Mouse (Mus musculus): Measurements from ENCODE around the gene Kat6b. TPM values are rescaled to one million over a fixed set of nuclear protein-coding genes. Genes with fewer than 3 reads are reported as not detected.

The Kat6b gene
- polyA plus RNA-seq, 1 experiment from 2014 or later, result 23.2 TPM

DNA sequence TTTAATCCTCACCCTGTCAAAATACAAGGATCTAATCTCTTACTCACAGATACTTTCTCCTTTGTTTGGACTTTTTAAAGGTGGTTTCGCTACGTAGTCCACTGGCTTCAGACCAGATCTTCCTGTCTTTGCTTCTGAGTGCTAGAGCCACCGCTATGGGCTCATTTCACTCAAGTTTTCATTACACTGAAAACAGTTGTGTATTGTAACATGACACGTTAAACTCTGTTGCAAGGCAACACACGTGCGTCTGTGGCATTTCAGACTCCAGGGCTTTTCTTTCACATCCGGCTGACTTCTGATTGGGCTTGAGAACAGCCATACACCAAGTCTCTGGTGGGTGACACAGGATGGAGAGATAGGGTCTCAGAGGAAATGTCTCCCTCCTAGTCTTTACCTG, 66.1 kb downstream of the Kat6b start:
- Histone ChIP-seq H3K9ac (no peak overlapping the region), H3K27ac (replicated peaks) (peak overlapping the region; percentile 58), H3K4me3 (replicated peaks) (no peak overlapping the region), H3K4me2 (replicated peaks) (no peak overlapping the region), H3K4me1 (peaks cover 54% of the 10 kb centered on the region), H3K36me3 (peaks cover 2% of the 10 kb centered on the region; the same call in 1 of the 2 replicates), H3K9me3 (replicated peaks) (no peaks in the 10 kb centered on the region), H3K27me3 (no peaks in the 10 kb centered on the region)
- no peak for ATAC-seq (ENCODE audit: insufficient number of reproducible peaks, low FRiP score, low TSS enrichment, low read depth)
- WGBS, result 14% methylated on average over 7 of the region's 7 CpGs

- Histone ChIP-seq H3K27ac (replicated peaks) (no peak overlapping the region; the same call in 1 of the 2 replicates), H3K4me3 (replicated peaks) (no peak overlapping the region), H3K4me1 (peaks cover 52% of the 10 kb centered on the region), H3K27me3 (no peaks in the 10 kb centered on the region), H3K4me2 (replicated peaks) (no peak overlapping the region), H3K36me3 (no peaks in the 10 kb centered on the region), H3K9me3 (replicated peaks) (no peaks in the 10 kb centered on the region), H3K9ac (no peak overlapping the region)
- no peak for ATAC-seq (ENCODE audit: insufficient number of reproducible peaks, low FRiP score, low TSS enrichment, low read depth)
- WGBS, result 33% methylated on average over 3 of the region's 3 CpGs
Measured at GRCm38 (mm10) chr14:21547965-21548364, 66.7 kb downstream of the Kat6b start.

- Histone ChIP-seq H3K27ac (replicated peaks) (no peak overlapping the region), H3K36me3 (no peaks in the 10 kb centered on the region), H3K27me3 (no peaks in the 10 kb centered on the region), H3K4me3 (replicated peaks) (no peak overlapping the region), H3K4me2 (replicated peaks) (no peak overlapping the region), H3K9me3 (replicated peaks) (no peaks in the 10 kb centered on the region), H3K9ac (no peak overlapping the region), H3K4me1 (peaks cover 61% of the 10 kb centered on the region)
- WGBS, result 76% methylated on average over 6 of the region's 6 CpGs
- no peak for ATAC-seq (ENCODE audit: insufficient number of reproducible peaks, low FRiP score, low TSS enrichment, low read depth)
Measured at GRCm38 (mm10) chr14:21548952-21549607, 67.8 kb downstream of the Kat6b start.

DNA sequence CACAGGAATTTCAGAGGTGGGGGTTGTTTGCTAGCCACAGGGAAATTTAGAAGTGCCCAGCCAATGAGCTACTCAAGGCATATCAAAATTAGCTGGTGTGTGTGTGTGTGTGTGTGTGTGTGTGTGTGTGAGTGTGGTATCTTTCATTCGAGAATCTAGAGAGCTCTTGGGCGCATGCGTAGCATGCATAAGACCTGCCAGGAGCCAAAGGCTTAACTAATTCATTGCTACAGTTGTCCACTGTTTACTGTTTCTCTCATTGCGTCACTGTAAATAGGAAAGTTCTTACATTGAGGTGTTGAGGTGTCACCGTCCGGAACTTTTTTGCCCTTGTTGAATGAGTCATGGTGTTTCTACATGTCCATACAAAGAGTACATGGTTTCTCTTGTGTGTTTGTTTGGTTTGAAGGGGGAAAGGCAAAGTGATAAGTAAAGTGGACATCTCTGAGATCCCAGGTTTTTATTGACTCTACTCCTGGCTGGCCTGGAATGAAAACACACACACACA, 68.4 kb downstream of the Kat6b start:
- Histone ChIP-seq H3K4me2 (replicated peaks) (no peak overlapping the region), H3K36me3 (no peaks in the 10 kb centered on the region), H3K27me3 (no peaks in the 10 kb centered on the region), H3K9ac (no peak overlapping the region), H3K27ac (replicated peaks) (no peak overlapping the region), H3K4me1 (peaks cover 61% of the 10 kb centered on the region), H3K9me3 (replicated peaks) (no peaks in the 10 kb centered on the region), H3K4me3 (replicated peaks) (no peak overlapping the region)
- ATAC-seq (ENCODE audit: insufficient number of reproducible peaks, low FRiP score, low TSS enrichment, low read depth), result no peak
- WGBS, result 74% methylated on average over 6 of the region's 6 CpGs

DNA sequence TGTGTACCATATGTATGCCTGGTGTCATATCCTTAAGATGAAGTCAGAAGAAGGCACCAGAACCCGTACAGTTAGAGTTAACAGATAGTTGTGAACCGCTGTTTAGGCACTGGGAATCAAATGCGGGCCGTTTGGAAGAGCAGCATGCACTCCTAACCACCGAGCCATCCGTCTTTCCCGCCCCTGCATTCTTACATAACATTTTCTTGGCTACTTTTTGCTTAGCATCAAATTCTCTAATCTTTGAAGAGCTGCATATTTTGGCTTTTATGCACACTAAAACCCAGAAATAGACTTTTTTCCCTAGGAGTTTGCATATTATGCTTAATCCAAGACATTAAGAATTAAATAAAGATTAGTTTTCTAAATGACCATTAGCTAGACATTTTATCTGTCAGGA, 69.3 kb downstream of the Kat6b start:
- no peak overlapping the region for H3K27ac ChIP-seq (replicated peaks)
- WGBS, result 76% methylated on average over 7 of the region's 7 CpGs
- H3K4me1 ChIP-seq, result peaks cover 57% of the 10 kb centered on the region
- no peaks in the 10 kb centered on the region for H3K9me3 ChIP-seq (replicated peaks)
- H3K4me2 ChIP-seq (replicated peaks), result no peak overlapping the region
- H3K36me3 ChIP-seq, result no peaks in the 10 kb centered on the region
- no peak overlapping the region for H3K9ac ChIP-seq
- ATAC-seq (ENCODE audit: insufficient number of reproducible peaks, low FRiP score, low TSS enrichment, low read depth), result no peak
- no peaks in the 10 kb centered on the region for H3K27me3 ChIP-seq
- H3K4me3 ChIP-seq (replicated peaks), result no peak overlapping the region

DNA sequence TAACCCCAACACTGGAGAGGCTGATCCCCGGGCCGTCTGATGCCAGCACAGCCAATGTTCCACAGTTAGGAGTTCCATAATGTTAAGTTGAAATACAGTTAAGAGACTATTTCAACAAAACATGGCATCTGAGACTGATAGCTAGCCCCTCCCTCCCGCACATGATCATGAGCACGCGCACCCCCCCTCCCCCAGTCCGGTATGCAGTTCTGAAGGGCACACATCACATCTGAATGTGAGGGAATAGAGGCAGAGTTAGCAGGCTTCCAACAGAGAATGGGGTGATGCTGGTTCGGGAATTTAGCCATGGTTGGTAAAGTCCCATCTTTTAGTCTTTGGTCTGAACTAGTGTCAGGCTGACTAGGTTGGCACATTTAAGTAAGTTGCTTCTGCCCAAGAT, 70.4 kb downstream of the Kat6b start:
- H3K4me2 ChIP-seq (replicated peaks), result no peak overlapping the region
- no peak overlapping the region for H3K4me3 ChIP-seq (replicated peaks)
- H3K36me3 ChIP-seq, result no peaks in the 10 kb centered on the region
- H3K27ac ChIP-seq (replicated peaks), result no peak overlapping the region
- H3K9ac ChIP-seq, result no peak overlapping the region
- H3K9me3 ChIP-seq (replicated peaks), result no peaks in the 10 kb centered on the region
- no peak for ATAC-seq (ENCODE audit: insufficient number of reproducible peaks, low FRiP score, low TSS enrichment, low read depth)
- peaks cover 49% of the 10 kb centered on the region for H3K4me1 ChIP-seq
- no peaks in the 10 kb centered on the region for H3K27me3 ChIP-seq
- WGBS, result 88% methylated on average over 7 of the region's 7 CpGs

- ATAC-seq (ENCODE audit: insufficient number of reproducible peaks, low FRiP score, low TSS enrichment, low read depth), result no peak
- WGBS, result 53% methylated on average over 8 of the region's 8 CpGs
Measured at GRCm38 (mm10) chr14:21552958-21553357, 71.7 kb downstream of the Kat6b start.

GRCm38 (mm10) chr14:21554046-21554445, 72.8 kb downstream of the Kat6b start:
- WGBS, result 77% methylated on average over 8 of the region's 8 CpGs
- no peak overlapping the region for H3K9ac ChIP-seq

More at GRCm38 (mm10) chr14:21552958-21553357, 71.7 kb downstream of the Kat6b start:
- no peaks in the 10 kb centered on the region for H3K36me3 ChIP-seq
- H3K27ac ChIP-seq (replicated peaks), result no peak overlapping the region
- no peak overlapping the region for H3K4me2 ChIP-seq (replicated peaks)
- H3K9me3 ChIP-seq (replicated peaks), result no peaks in the 10 kb centered on the region
- no peaks in the 10 kb centered on the region for H3K27me3 ChIP-seq
- H3K4me1 ChIP-seq, result peaks cover 36% of the 10 kb centered on the region
- H3K9ac ChIP-seq, result no peak overlapping the region
- H3K4me3 ChIP-seq (replicated peaks), result no peak overlapping the region

DNA sequence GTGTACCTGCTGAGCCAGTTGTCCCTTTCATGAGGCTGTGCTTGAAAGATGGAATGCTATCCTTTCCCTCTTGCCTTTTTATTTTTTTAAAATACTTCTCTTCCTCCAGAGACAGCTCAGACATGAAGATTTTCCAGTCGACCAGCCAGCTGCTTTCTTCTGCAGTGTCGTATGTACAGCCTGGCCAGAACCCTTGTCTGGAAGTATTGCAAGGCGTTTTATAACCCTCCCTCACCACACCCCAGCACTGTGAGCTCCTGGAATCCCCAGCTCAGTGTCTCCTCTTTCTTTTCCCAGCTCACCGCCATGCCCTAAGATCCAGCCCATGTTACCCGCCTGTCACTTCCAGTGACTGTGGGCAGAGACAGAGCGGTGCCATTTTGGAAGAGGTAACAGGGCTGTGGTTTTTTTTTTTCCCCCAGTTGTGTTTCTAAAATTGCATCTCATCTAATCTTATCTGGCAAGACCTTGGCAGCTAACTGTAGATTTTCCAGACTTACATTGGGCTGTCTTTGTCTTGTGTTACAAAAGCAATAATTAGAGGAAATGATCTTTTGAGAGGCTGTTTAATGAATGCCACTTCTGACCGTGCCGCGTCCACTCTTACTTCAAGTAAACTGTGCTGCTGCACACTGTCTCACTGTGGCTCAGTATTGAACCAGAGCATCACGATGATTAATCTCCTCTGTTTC, 77.4 kb downstream of the Kat6b start:
- no peaks in the 10 kb centered on the region for H3K9me3 ChIP-seq (replicated peaks)
- no peak overlapping the region for H3K4me3 ChIP-seq (replicated peaks)
- WGBS, result 45% methylated on average over 10 of the region's 10 CpGs
- H3K4me1 ChIP-seq, result peaks cover 38% of the 10 kb centered on the region
- no peaks in the 10 kb centered on the region for H3K36me3 ChIP-seq
- no peak overlapping the region for H3K9ac ChIP-seq
- ATAC-seq (ENCODE audit: insufficient number of reproducible peaks, low FRiP score, low TSS enrichment, low read depth), result no peak
- no peak overlapping the region; the same call in 1 of the 2 replicates for H3K4me2 ChIP-seq (replicated peaks)
- peak overlapping the region; percentile 70; the same call in 1 of the 2 replicates for H3K27ac ChIP-seq (replicated peaks)
- H3K27me3 ChIP-seq, result no peaks in the 10 kb centered on the region

More at GRCm38 (mm10) chr14:21554046-21554445, 72.8 kb downstream of the Kat6b start:
- H3K4me2 ChIP-seq (replicated peaks), result no peak overlapping the region
- no peak for ATAC-seq (ENCODE audit: insufficient number of reproducible peaks, low FRiP score, low TSS enrichment, low read depth)
- no peak overlapping the region for H3K4me3 ChIP-seq (replicated peaks)
- peaks cover 40% of the 10 kb centered on the region for H3K4me1 ChIP-seq
- no peaks in the 10 kb centered on the region for H3K36me3 ChIP-seq
- no peaks in the 10 kb centered on the region for H3K9me3 ChIP-seq (replicated peaks)
- H3K27me3 ChIP-seq, result no peaks in the 10 kb centered on the region
- 0 out of 2 replicates have a peak overlapping the region, but pooled peaks have one; percentile 11 for H3K27ac ChIP-seq (replicated peaks)

- H3K9me3 ChIP-seq (replicated peaks), result no peaks in the 10 kb centered on the region
- peaks cover 36% of the 10 kb centered on the region for H3K4me1 ChIP-seq
- H3K4me2 ChIP-seq (replicated peaks), result no peak overlapping the region
- no peak overlapping the region for H3K27ac ChIP-seq (replicated peaks)
- no peak; the same call in 1 of the 2 replicates for ATAC-seq (ENCODE audit: insufficient number of reproducible peaks, low FRiP score, low TSS enrichment, low read depth)
- no peaks in the 10 kb centered on the region for H3K27me3 ChIP-seq
- 72% methylated on average over 7 of the region's 7 CpGs for WGBS
- no peak overlapping the region for H3K4me3 ChIP-seq (replicated peaks)
- H3K9ac ChIP-seq, result no peak overlapping the region
- no peaks in the 10 kb centered on the region for H3K36me3 ChIP-seq
Measured at GRCm38 (mm10) chr14:21559447-21559846, 78.2 kb downstream of the Kat6b start.

DNA sequence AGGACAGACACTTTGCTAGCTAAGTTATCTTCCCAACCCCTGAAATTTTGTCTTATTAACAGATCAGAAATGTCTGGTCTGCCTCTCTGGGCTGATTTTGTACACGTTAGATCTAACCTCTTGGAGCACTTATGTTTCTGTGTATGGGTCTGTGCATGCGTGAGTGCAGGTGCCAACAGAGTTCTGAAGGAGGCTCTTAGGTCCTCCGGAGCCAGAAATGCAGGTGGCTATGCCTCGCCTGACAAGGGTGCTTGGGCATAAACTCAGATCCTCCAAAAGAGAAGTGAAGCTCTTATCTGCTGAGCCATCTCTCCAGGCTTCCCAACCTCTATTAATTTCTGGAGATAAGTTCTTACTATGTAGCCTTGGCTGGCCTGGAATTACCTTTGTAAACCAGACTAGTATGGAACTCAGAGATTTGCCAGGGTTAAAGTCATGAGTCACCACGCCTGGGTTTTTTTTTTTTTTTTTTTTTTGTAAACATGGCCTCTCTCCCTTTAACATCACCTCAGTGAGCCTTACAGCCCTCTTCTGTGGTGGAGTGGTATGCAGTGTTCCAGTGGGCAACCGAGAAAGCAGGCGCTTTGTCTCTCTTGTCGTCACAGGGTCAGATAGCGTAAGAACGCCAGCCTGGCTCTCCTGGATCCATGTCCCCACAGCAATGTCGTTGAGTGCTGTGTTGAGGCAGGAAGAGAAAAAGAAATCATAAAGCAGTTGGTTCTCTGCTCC, 79.4 kb downstream of the Kat6b start:
- Histone ChIP-seq H3K4me1 (peaks cover 31% of the 10 kb centered on the region), H3K9me3 (replicated peaks) (no peaks in the 10 kb centered on the region), H3K4me3 (replicated peaks) (no peak overlapping the region), H3K4me2 (replicated peaks) (no peak overlapping the region), H3K36me3 (no peaks in the 10 kb centered on the region), H3K27ac (replicated peaks) (no peak overlapping the region), H3K27me3 (no peaks in the 10 kb centered on the region), H3K9ac (no peak overlapping the region)
- WGBS, result 77% methylated on average over 11 of the region's 11 CpGs
- no peak for ATAC-seq (ENCODE audit: insufficient number of reproducible peaks, low FRiP score, low TSS enrichment, low read depth)
